Mouse (Mus musculus) embryonic facial prominence, embryonic 11.5 days (tissue): ENCODE data around the gene Maff. TPM values are rescaled to one million over a fixed set of nuclear protein-coding genes. Genes with fewer than 3 reads are reported as not detected.

Source experiments
- ATAC-seq: fragments of 200-750 bp; cut with Nextera tagmentation; replicated peaks from 2 replicates; pipeline ENCODE4 v1.8.0; 2017; ENCODE audit warnings: low read depth; ENCODE audit not compliant: insufficient number of reproducible peaks, low FRiP score, low TSS enrichment
- DNase-seq: peaks from one replicate; pipeline ENCODE4 v3.0.0-alpha.2; 2015; ENCODE audit warnings: low spot score
- H3K27ac ChIP-seq: fragments of 300-500 bp; sonication (generic); replicated peaks from 2 replicates; pipeline ENCODE4 v1.5.1; 2014; ENCODE audit warnings: mild to moderate bottlenecking, low read depth, low read length, control low read depth
- H3K27me3 ChIP-seq: fragments of 300-500 bp; sonication (generic); 2 replicates; pipeline ENCODE4 v1.6.1; 2014; ENCODE audit warnings: mild to moderate bottlenecking, low read length, moderate library complexity, mixed read lengths; ENCODE audit not compliant: control insufficient read depth, insufficient read depth
- H3K36me3 ChIP-seq: fragments of 300-500 bp; sonication (generic); replicated peaks from 2 replicates; pipeline ENCODE4 v1.6.1; 2014; ENCODE audit warnings: low read depth, mild to moderate bottlenecking, low read length, moderate library complexity, mixed read lengths; ENCODE audit not compliant: control insufficient read depth, insufficient read depth
- H3K4me1 ChIP-seq: fragments of 300-500 bp; sonication (generic); 2 replicates; pipeline ENCODE4 v1.6.1; 2014; ENCODE audit warnings: low read length, mixed read lengths; ENCODE audit not compliant: control insufficient read depth, insufficient read depth
- H3K4me2 ChIP-seq: fragments of 300-500 bp; sonication (generic); 2 replicates; pipeline ENCODE4 v1.6.1; 2014; ENCODE audit warnings: low read depth, mild to moderate bottlenecking, control low read depth, low read length, moderate library complexity
- H3K4me3 ChIP-seq: fragments of 300-500 bp; sonication (generic); 2 replicates; pipeline ENCODE4 v1.5.1; 2014; ENCODE audit warnings: low read depth, low read length, control low read depth
- H3K9ac ChIP-seq: fragments of 300-500 bp; sonication (generic); replicated peaks from 2 replicates; pipeline ENCODE4 v1.6.1; 2014; ENCODE audit warnings: mild to moderate bottlenecking, control low read depth, low read length
- H3K9me3 ChIP-seq: fragments of 300-500 bp; sonication (generic); replicated peaks from 2 replicates; pipeline ENCODE4 v1.6.1; 2016; ENCODE audit warnings: mild to moderate bottlenecking, low read length, inconsistent platforms, mixed read lengths; ENCODE audit not compliant: control insufficient read depth
- WGBS: fragments of 180-500 bp; shearing (Covaris S2); extraction: QIAGEN DNeasy Blood & Tissue Kit; methylation state at CpG from one replicate; pipeline ENCODE4 v1.1.7; 2014; 5-methylcytosine and 5-hydroxymethylcytosine counted together
- polyA plus RNA-seq: library from polyadenylated mRNA; unstranded; fragments of >200 nt; fragmentation: Nextera tagmentation; extraction: Ambion mirVana; gene quantifications from 2 replicates; pipeline ENCODE4 v1.2.1, GENCODE M21; 2014

The Maff gene
- polyA plus RNA-seq, 1 experiment from 2014 or later = 2.2 TPM

- H3K27me3 ChIP-seq = no peaks in the 10 kb centered on the region
- ATAC-seq (0 out of 2 replicates have a peak, but pooled peaks have one; percentile 47), DNase-seq (peak; percentile 82)
- H3K4me1 ChIP-seq = no peaks in the 10 kb centered on the region
- WGBS = 59% methylated on average over 20 of the region's 23 CpGs
- H3K36me3 ChIP-seq = no peaks in the 10 kb centered on the region
- no peak overlapping the region for H3K9ac ChIP-seq
- no peaks in the 10 kb centered on the region for H3K9me3 ChIP-seq
- no peak overlapping the region for H3K4me2 ChIP-seq
- H3K27ac ChIP-seq = no peak overlapping the region
- no peak overlapping the region for H3K4me3 ChIP-seq
Observed at GRCm38 (mm10) chr15:79380468-79381444, 34.3 kb downstream of the Maff start.

DNA sequence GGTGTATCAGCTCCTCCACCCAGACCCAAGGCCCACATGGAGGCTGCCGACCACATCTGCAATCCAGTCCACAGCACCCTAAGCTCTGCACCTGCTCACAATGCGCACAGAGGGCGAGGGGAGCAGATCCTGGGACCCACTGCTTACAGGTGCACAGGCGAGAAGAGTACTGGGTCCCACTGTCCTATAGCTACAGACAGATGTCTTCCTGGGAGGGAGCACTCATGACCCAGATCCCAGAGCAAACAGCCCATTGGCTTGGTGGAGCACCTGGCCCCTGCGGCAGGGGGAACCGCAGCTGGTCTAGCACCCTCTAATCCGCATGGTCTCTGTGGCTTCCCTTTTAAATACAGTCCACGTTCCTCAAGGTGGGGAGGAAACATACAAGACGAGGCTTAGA lies 35.2 kb downstream of the Maff start:
- WGBS = 84% methylated on average over 9 of the region's 9 CpGs
- Histone ChIP-seq H3K27me3 (no peaks in the 10 kb centered on the region), H3K4me2 (no peak overlapping the region), H3K4me3 (no peak overlapping the region), H3K4me1 (no peaks in the 10 kb centered on the region), H3K9me3 (no peaks in the 10 kb centered on the region), H3K27ac (no peak overlapping the region), H3K9ac (no peak overlapping the region), H3K36me3 (no peaks in the 10 kb centered on the region)
- DNase-seq (no peak), ATAC-seq (no peak)

DNA sequence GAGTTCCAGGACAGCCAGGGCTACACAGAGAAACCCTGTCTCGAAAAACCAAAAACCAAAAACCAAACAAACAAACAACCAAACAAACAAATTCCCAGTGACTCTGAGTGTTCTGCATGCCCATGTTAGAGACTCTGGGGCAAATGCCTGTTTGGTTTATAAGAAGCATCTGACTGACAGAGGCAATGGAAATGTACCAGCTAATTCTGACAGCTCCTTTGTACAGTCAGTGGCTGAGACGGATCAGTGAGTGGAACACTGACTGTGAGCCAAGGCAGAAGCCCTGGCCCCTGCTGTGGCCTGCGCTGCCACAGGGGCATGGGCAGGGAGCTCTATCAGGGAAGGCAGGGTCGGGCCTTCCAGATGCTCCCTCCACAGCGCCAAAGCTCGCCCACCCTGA lies 40.7 kb downstream of the Maff start:
- WGBS = 74% methylated on average over 6 of the region's 6 CpGs
- no peak overlapping the region for H3K9ac ChIP-seq
- H3K4me3 ChIP-seq = no peak overlapping the region
- no peaks in the 10 kb centered on the region for H3K36me3 ChIP-seq
- DNase-seq (no peak), ATAC-seq (no peak)
- no peaks in the 10 kb centered on the region for H3K4me1 ChIP-seq
- H3K27me3 ChIP-seq = no peaks in the 10 kb centered on the region
- no peak overlapping the region for H3K27ac ChIP-seq
- H3K4me2 ChIP-seq = no peak overlapping the region
- no peaks in the 10 kb centered on the region for H3K9me3 ChIP-seq

DNA sequence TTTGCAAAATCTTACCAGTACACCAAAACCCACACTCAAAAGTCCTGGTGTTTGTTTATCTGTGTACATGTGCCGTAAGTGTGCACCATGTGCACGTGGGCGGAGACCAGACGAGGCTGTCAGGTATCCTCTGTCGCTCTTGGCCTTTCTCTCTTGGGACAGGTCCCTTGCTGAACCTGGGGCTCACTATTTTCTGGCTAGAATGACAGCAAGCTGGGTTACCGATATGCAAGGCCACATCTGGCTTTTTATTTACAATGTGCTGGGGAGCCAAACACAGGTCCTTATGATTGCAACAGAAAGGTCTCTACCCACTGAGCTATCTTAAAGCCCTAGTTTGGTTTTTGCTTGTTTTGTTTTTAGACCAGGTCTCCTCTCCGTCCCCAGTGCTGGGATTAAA lies 41.2 kb downstream of the Maff start:
- no peak overlapping the region for H3K4me2 ChIP-seq
- H3K27me3 ChIP-seq = no peaks in the 10 kb centered on the region
- WGBS = 83% methylated on average over 7 of the region's 7 CpGs
- H3K4me1 ChIP-seq = no peaks in the 10 kb centered on the region
- no peak overlapping the region for H3K9ac ChIP-seq
- DNase-seq (no peak), ATAC-seq (no peak)
- no peak overlapping the region for H3K4me3 ChIP-seq
- no peaks in the 10 kb centered on the region for H3K36me3 ChIP-seq
- H3K27ac ChIP-seq = no peak overlapping the region
- H3K9me3 ChIP-seq = no peaks in the 10 kb centered on the region

DNA sequence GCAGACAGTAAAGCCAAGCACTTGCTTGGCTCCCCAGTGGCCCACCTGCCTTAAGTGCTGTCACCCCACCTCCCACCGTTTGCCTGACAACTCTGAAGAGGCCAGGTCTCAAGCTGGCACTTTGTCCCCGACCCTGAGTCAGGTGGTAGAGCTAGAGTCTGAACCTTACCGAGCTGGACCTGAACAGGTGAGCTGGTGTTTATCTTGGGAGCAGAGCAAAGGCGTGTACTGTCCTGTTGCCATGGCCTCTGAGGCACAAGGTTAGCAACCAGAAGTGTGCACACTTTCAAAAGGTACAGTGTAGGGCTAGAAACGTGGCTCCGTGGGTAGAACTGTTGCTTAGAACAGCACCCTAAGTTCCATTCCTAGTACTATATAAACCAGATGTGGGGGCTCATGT lies 41.8 kb downstream of the Maff start:
- no peak overlapping the region for H3K27ac ChIP-seq
- no peaks in the 10 kb centered on the region for H3K36me3 ChIP-seq
- no peak overlapping the region for H3K9ac ChIP-seq
- no peaks in the 10 kb centered on the region for H3K27me3 ChIP-seq
- no peak overlapping the region for H3K4me2 ChIP-seq
- ATAC-seq (no peak), DNase-seq (no peak)
- H3K9me3 ChIP-seq = no peaks in the 10 kb centered on the region
- no peak overlapping the region for H3K4me3 ChIP-seq
- no peaks in the 10 kb centered on the region for H3K4me1 ChIP-seq
- WGBS = 74% methylated on average over 6 of the region's 6 CpGs

DNA sequence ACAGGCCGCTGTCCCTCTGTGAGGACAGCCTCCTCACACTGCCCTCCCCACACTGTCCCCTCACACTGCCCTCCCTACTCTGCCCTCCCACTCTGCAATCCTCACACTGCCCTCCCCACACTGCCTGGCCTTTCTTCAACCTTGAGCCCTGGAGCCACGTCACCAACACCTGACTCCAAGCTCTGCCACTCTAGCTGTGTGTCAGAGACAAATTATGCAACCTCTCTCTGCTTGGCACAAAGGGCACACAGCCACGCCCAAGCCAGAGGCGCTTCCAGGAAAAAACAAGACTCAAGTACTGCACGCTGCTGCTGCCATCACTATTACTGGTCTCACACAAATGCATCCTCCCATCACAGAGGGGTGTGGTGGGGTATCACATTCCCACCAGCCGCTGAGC lies 44.0 kb downstream of the Maff start:
- no peaks in the 10 kb centered on the region; the same call in 1 of the 2 replicates for H3K36me3 ChIP-seq
- WGBS = 82% methylated on average over 6 of the region's 6 CpGs
- no peaks in the 10 kb centered on the region; the same call in 1 of the 2 replicates for H3K4me1 ChIP-seq
- H3K4me3 ChIP-seq = no peak overlapping the region
- H3K27ac ChIP-seq = no peak overlapping the region
- H3K9me3 ChIP-seq = no peaks in the 10 kb centered on the region
- H3K9ac ChIP-seq = no peak overlapping the region
- DNase-seq (no peak), ATAC-seq (no peak)
- H3K4me2 ChIP-seq = no peak overlapping the region
- no peaks in the 10 kb centered on the region for H3K27me3 ChIP-seq

GRCm38 (mm10) chr15:79391447-79392093 lies 45.1 kb downstream of the Maff start:
- DNase-seq (no peak), ATAC-seq (no peak)
- Histone ChIP-seq H3K4me2 (no peak overlapping the region), H3K36me3 (no peaks in the 10 kb centered on the region; the same call in 1 of the 2 replicates), H3K4me1 (no peaks in the 10 kb centered on the region; the same call in 1 of the 2 replicates), H3K4me3 (no peak overlapping the region), H3K27me3 (no peaks in the 10 kb centered on the region), H3K9ac (no peak overlapping the region), H3K9me3 (no peaks in the 10 kb centered on the region), H3K27ac (no peak overlapping the region)
- 52% methylated on average over 7 of the region's 7 CpGs for WGBS

DNA sequence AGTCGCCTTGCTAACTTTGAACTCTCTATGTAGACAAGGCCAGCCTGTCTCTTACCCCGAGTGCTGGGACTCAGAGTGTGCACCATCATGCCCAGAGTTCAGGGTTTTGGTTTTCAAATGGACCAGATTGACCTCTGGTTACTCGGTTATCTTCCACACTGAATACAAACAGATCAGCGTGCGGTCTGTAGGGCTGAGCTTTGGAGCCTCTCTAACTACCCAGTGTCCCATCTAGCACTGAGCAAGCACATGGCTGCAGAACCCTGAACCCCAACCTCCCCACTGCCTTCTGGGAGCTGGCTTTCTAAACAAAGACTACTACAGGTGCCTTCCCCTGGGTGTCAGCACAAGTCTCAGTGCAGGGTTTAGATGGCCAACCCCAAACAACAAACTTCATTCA lies 46.1 kb downstream of the Maff start:
- WGBS = 83% methylated on average over 5 of the region's 5 CpGs
- H3K9ac ChIP-seq = no peak overlapping the region
- no peaks in the 10 kb centered on the region; the same call in 1 of the 2 replicates for H3K4me1 ChIP-seq
- no peak for DNase-seq
- H3K27ac ChIP-seq = no peak overlapping the region
- H3K4me3 ChIP-seq = no peak overlapping the region
- H3K4me2 ChIP-seq = no peak overlapping the region
- no peak for ATAC-seq
- H3K36me3 ChIP-seq = no peaks in the 10 kb centered on the region; the same call in 1 of the 2 replicates
- H3K27me3 ChIP-seq = no peaks in the 10 kb centered on the region
- no peaks in the 10 kb centered on the region for H3K9me3 ChIP-seq
